Mouse (Mus musculus): Measurements from ENCODE around the gene Creld2.

DNA sequence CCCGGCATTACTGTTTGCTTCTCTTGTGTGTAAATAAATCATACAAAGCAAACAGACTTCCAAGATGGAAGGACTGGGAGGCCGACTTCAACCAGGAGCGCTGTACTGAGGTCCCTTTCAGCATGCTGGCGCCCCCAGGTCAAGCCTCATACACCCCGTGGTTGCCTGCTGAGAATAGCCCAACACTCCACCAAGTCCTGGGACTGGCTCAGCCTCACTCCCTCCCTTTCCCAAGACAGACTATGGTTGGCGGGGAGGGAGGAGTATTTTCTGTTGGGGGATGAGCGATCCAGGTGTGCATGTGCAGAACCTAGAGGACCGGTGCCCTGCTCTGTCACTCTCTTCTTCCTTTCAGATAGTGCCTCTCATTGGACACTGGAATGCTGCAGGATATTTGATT is 11.3 kb upstream of the Creld2 start:
- TF ChIP-seq TAL1 (IDR thresholded peaks at IDR 0.05; ENCODE audit: low read length) (no peak), GATA1 (IDR thresholded peaks at IDR 0.05; ENCODE audit: low read length) (no peak)

All from erythroblast, embryonic 14.5 days (primary cell).